Mouse (Mus musculus): Measurements from ENCODE around the gene Ptprm. TPM values are rescaled to one million over a fixed set of nuclear protein-coding genes. Genes with fewer than 3 reads are reported as not detected.

The Ptprm gene
- polyA plus RNA-seq, 2 experiments, result 15.8 to 21.8 TPM

DNA sequence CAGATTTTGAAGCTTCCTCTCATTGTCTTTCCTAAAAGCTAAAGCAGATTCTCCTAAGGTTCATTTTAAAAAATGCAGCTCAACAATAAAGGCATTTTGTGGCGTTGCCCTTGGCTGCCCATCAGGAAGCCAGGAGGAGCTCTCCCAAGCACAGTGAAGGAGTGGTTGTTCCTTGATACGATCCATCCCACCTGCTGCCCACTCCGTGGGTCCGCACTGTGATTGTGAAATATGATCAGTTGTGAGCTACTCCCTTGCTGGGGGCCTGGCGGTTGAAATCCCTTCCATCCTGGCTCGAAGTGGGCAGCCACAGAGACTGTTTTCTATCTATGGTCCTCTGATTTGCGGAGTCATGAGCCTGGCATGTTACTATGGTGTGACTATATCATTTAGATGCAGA, 610.9 kb downstream of the Ptprm start:
- Histone ChIP-seq H3K4me3 (replicated peaks; ENCODE audit: low read length) (no peak overlapping the region), H3K9me3 (ENCODE audit: control insufficient read depth, low read length) (no peaks in the 10 kb centered on the region), H3K36me3 (ENCODE audit: control insufficient read depth, insufficient read depth, low read length) (no peaks in the 10 kb centered on the region), H3K4me1 (ENCODE audit: control insufficient read depth, insufficient read depth, low read length) (no peaks in the 10 kb centered on the region), H3K27ac (replicated peaks; ENCODE audit: low read depth, low read length) (no peak overlapping the region), H3K27me3 (ENCODE audit: control insufficient read depth, insufficient read depth, low read length) (no peaks in the 10 kb centered on the region), H3K4me2 (replicated peaks; ENCODE audit: low read depth, low read length, severe bottlenecking) (no peak overlapping the region), H3K9ac (ENCODE audit: low read depth, low read length, severe bottlenecking) (no peak overlapping the region)
- DNase-seq (ENCODE audit: low spot score), result no peak
- ATAC-seq (ENCODE audit: low FRiP score, low read depth), result no peak
- 32% methylated on average over 7 of the region's 7 CpGs for WGBS
- no peak for TF ChIP-seq POLR2A (IDR thresholded peaks at IDR 0.05; ENCODE audit: borderline replicate concordance, extremely low read depth, insufficient read depth, insufficient read length)

DNA sequence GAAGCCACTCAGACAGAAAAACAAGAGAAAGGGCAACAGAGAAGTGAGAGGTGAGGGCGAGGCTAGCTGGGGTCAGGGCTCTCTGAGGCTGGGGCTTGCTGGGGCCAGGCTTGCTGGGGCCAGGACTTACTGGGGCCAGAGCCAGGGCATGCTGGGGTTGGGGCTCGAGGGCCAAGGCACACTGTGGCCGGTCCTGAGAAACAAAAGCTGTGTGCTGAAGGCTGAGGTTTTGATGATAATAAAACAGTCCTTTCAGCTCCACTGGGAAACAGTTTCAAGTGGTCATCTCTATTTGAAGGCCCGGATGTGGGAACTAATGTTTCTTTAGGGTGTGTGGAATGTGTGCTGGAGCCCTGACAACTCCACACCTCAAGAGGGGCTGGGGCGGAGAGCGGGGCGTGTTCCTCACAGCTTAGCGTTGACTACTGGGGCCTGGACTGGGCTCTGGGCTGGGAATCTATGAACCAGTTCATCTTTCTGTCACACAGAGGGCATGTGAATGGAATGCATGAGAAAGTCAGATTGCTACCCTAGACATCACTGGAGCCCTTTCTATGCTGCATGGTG, 615.4 kb downstream of the Ptprm start:
- no peak for DNase-seq (ENCODE audit: low spot score)
- Histone ChIP-seq H3K4me3 (replicated peaks; ENCODE audit: low read length) (no peak overlapping the region), H3K27me3 (ENCODE audit: control insufficient read depth, insufficient read depth, low read length) (no peaks in the 10 kb centered on the region), H3K36me3 (ENCODE audit: control insufficient read depth, insufficient read depth, low read length) (no peaks in the 10 kb centered on the region), H3K9ac (ENCODE audit: low read depth, low read length, severe bottlenecking) (no peak overlapping the region), H3K9me3 (ENCODE audit: control insufficient read depth, low read length) (no peaks in the 10 kb centered on the region), H3K4me2 (replicated peaks; ENCODE audit: low read depth, low read length, severe bottlenecking) (no peak overlapping the region), H3K4me1 (ENCODE audit: control insufficient read depth, insufficient read depth, low read length) (0 out of 2 replicates have a peak, but pooled peaks cover 3% of the 10 kb centered on the region), H3K27ac (replicated peaks; ENCODE audit: low read depth, low read length) (no peak overlapping the region)
- WGBS, result 69% methylated on average over 8 of the region's 8 CpGs
- TF ChIP-seq POLR2A (IDR thresholded peaks at IDR 0.05; ENCODE audit: borderline replicate concordance, extremely low read depth, insufficient read depth, insufficient read length), result no peak
- no peak for ATAC-seq (ENCODE audit: low FRiP score, low read depth)

DNA sequence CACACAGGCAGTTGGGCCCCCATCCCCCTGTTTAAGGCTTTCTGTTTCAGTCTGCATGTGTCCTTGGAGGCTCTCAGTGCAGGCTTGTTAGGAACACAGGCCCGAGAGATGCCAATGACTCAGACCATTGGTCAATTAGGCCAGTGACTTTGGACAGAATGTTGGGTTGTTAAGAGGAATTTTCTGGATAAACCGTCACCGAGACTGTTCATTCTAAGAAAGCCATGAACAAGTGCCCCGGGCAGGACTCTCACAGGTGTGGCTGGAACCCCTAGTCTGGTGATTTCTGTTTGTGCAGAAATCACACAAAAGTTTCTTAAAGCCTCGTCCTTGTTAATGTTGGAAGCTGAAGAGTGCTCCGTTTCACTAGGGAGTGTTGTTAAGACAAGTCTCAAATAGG, 615.9 kb downstream of the Ptprm start:
- no peaks in the 10 kb centered on the region for H3K36me3 ChIP-seq (ENCODE audit: control insufficient read depth, insufficient read depth, low read length)
- H3K4me2 ChIP-seq (replicated peaks; ENCODE audit: low read depth, low read length, severe bottlenecking), result no peak overlapping the region
- no peaks in the 10 kb centered on the region for H3K9me3 ChIP-seq (ENCODE audit: control insufficient read depth, low read length)
- WGBS, result 65% methylated on average over 6 of the region's 6 CpGs
- H3K27ac ChIP-seq (replicated peaks; ENCODE audit: low read depth, low read length), result no peak overlapping the region
- no peak overlapping the region for H3K9ac ChIP-seq (ENCODE audit: low read depth, low read length, severe bottlenecking)
- no peak for TF ChIP-seq POLR2A (IDR thresholded peaks at IDR 0.05; ENCODE audit: borderline replicate concordance, extremely low read depth, insufficient read depth, insufficient read length)
- DNase-seq (ENCODE audit: low spot score) (no peak), ATAC-seq (ENCODE audit: low FRiP score, low read depth) (no peak)
- no peak overlapping the region for H3K4me3 ChIP-seq (replicated peaks; ENCODE audit: low read length)
- no peaks in the 10 kb centered on the region for H3K27me3 ChIP-seq (ENCODE audit: control insufficient read depth, insufficient read depth, low read length)
- H3K4me1 ChIP-seq (ENCODE audit: control insufficient read depth, insufficient read depth, low read length), result 0 out of 2 replicates have a peak, but pooled peaks cover 3% of the 10 kb centered on the region

DNA sequence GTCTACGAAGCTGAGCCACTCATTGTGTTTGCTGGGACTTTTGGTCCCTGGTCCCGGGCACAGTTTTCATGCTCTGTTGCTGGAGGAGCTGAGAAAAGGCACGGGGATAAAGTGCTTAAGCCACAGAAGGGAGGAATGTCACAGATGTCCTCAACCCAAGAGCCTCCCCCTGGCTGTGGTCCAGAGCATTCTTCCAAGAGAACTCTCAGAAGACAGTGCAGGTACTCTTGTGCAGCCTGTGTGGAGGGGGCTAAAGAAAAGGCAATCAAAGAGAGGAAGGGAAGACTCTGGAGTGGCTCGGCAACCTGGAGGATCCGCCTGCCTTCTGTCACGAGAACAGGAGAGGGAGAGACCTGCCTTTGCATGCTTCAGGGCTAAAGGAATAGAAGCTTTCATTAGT, 617.8 kb downstream of the Ptprm start:
- H3K36me3 ChIP-seq (ENCODE audit: control insufficient read depth, insufficient read depth, low read length), result no peaks in the 10 kb centered on the region
- no peak overlapping the region for H3K4me2 ChIP-seq (replicated peaks; ENCODE audit: low read depth, low read length, severe bottlenecking)
- no peak for ATAC-seq (ENCODE audit: low FRiP score, low read depth)
- no peak for TF ChIP-seq POLR2A (IDR thresholded peaks at IDR 0.05; ENCODE audit: borderline replicate concordance, extremely low read depth, insufficient read depth, insufficient read length)
- H3K4me1 ChIP-seq (ENCODE audit: control insufficient read depth, insufficient read depth, low read length), result 0 out of 2 replicates have a peak, but pooled peaks cover 3% of the 10 kb centered on the region
- no peaks in the 10 kb centered on the region for H3K9me3 ChIP-seq (ENCODE audit: control insufficient read depth, low read length)
- no peak overlapping the region for H3K9ac ChIP-seq (ENCODE audit: low read depth, low read length, severe bottlenecking)
- no peaks in the 10 kb centered on the region for H3K27me3 ChIP-seq (ENCODE audit: control insufficient read depth, insufficient read depth, low read length)
- H3K27ac ChIP-seq (replicated peaks; ENCODE audit: low read depth, low read length), result no peak overlapping the region
- no peak for DNase-seq (ENCODE audit: low spot score)
- no peak overlapping the region for H3K4me3 ChIP-seq (replicated peaks; ENCODE audit: low read length)
- WGBS, result 64% methylated on average over 6 of the region's 6 CpGs

DNA sequence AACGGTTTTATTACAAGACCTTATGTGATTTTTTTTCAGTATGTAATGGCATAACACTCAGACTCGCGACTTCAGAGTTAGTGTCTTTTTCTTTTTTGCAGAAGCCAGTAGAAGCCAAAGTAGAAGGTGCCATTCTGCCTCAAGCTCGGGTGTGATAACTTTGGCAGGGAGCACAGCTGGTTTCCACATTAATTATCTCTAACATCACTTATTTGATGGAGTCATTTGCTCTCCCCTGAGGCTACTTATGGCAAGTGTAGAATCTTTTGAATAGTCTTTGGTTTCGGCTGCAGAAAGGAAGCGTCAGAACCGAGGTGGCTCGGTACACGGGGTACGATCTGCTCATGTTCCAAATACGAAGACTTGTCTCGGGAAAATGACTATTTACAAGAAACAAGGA, 620.7 kb downstream of the Ptprm start:
- 66% methylated on average over 12 of the region's 12 CpGs for WGBS
- DNase-seq (ENCODE audit: low spot score) (no peak), ATAC-seq (ENCODE audit: low FRiP score, low read depth) (no peak)
- no peaks in the 10 kb centered on the region for H3K27me3 ChIP-seq (ENCODE audit: control insufficient read depth, insufficient read depth, low read length)
- no peak overlapping the region for H3K27ac ChIP-seq (replicated peaks; ENCODE audit: low read depth, low read length)
- no peaks in the 10 kb centered on the region for H3K36me3 ChIP-seq (ENCODE audit: control insufficient read depth, insufficient read depth, low read length)
- TF ChIP-seq POLR2A (IDR thresholded peaks at IDR 0.05; ENCODE audit: borderline replicate concordance, extremely low read depth, insufficient read depth, insufficient read length), result no peak
- H3K4me2 ChIP-seq (replicated peaks; ENCODE audit: low read depth, low read length, severe bottlenecking), result no peak overlapping the region
- no peak overlapping the region for H3K4me3 ChIP-seq (replicated peaks; ENCODE audit: low read length)
- 0 out of 2 replicates have a peak, but pooled peaks cover 3% of the 10 kb centered on the region for H3K4me1 ChIP-seq (ENCODE audit: control insufficient read depth, insufficient read depth, low read length)
- H3K9ac ChIP-seq (ENCODE audit: low read depth, low read length, severe bottlenecking), result no peak overlapping the region
- no peaks in the 10 kb centered on the region for H3K9me3 ChIP-seq (ENCODE audit: control insufficient read depth, low read length)

Data from limb, embryonic 14.5 days (tissue).